Mouse (Mus musculus) testis, postnatal 10 days (tissue): ENCODE results near the gene Raver1.

Source experiments
- DNase-seq: peaks from one replicate; pipeline ENCODE4 v3.0.0; 2021; ENCODE audit warnings: low spot score

Raver1 gene

GRCm38 (mm10) chr9:21041308-21041707, 50.5 kb downstream of the Raver1 start:
- DNase-seq, result no peak

- DNase-seq, result no peak
These were observed 52.0 kb downstream of the Raver1 start for GRCm38 (mm10) chr9:21039779-21040178.

GRCm38 (mm10) chr9:21037481-21037891, 54.3 kb downstream of the Raver1 start:
- DNase-seq, result peak; percentile 58

GRCm38 (mm10) chr9:21036666-21037065, 55.1 kb downstream of the Raver1 start:
- DNase-seq, result no peak

GRCm38 (mm10) chr9:21036161-21036560, 55.6 kb downstream of the Raver1 start:
- no peak for DNase-seq

- no peak for DNase-seq
These were observed 56.2 kb downstream of the Raver1 start for GRCm38 (mm10) chr9:21035586-21035985.

GRCm38 (mm10) chr9:21034481-21035085, 57.2 kb downstream of the Raver1 start:
- peak; percentile 55 for DNase-seq

- DNase-seq, result peak; percentile 91
These were observed 58.7 kb downstream of the Raver1 start for GRCm38 (mm10) chr9:21033136-21033535.

GRCm38 (mm10) chr9:21032491-21032890, 59.3 kb downstream of the Raver1 start:
- no peak for DNase-seq

GRCm38 (mm10) chr9:21031896-21032351, 59.9 kb downstream of the Raver1 start, which contains the start of gene Icam5:
Icam5 (plus strand) TSS chr9:21032073.
- no peak for DNase-seq

GRCm38 (mm10) chr9:21031251-21031895, 60.4 kb downstream of the Raver1 start:
- DNase-seq, result peak; percentile 75

- DNase-seq, result peak; percentile 89
These were observed 61.0 kb downstream of the Raver1 start for GRCm38 (mm10) chr9:21030781-21031250.

- no peak for DNase-seq
These were observed 61.7 kb downstream of the Raver1 start for GRCm38 (mm10) chr9:21030055-21030600.

GRCm38 (mm10) chr9:21029291-21030054, 62.3 kb downstream of the Raver1 start, which contains the start of gene Icam4:
Icam4 (plus strand) TSS chr9:21029373.
- DNase-seq, result peak; percentile 90

GRCm38 (mm10) chr9:21028560-21029110, 63.2 kb downstream of the Raver1 start:
- DNase-seq, result no peak

GRCm38 (mm10) chr9:21027774-21028290, 64.0 kb downstream of the Raver1 start:
- DNase-seq, result no peak

GRCm38 (mm10) chr9:21026849-21027248, 65.0 kb downstream of the Raver1 start:
- no peak for DNase-seq

- no peak for DNase-seq
These were observed 66.5 kb downstream of the Raver1 start for GRCm38 (mm10) chr9:21025258-21025810.
